Mouse (Mus musculus): ENCODE measurements around the gene Nufip1. TPM values are rescaled to one million over a fixed set of nuclear protein-coding genes. Genes with fewer than 3 reads are reported as not detected.

Gene Nufip1
- 13.9 and 14.7 TPM in 2 replicates for polyA plus RNA-seq (2015; fragmentation: Nextera tagmentation; extraction: Ambion mirVana)

- H3K9me3 ChIP-seq: no peaks in the 10 kb centered on the region
- H3K4me3 ChIP-seq (replicated peaks): peak within 1 kb of the TSS; percentile 64
- peak within 1 kb of the TSS; percentile 70 for H3K9ac ChIP-seq
- H3K36me3 ChIP-seq: peaks cover 11% of the 10 kb centered on the region
- under 1% methylated on average over 69 of the region's 69 CpGs for WGBS
- ATAC-seq (ENCODE audit: insufficient read depth, low FRiP score, low read depth): peak; percentile 96
- H3K27ac ChIP-seq: peak within 1 kb of the TSS; percentile 77
- peak within 1 kb of the TSS; percentile 82 for H3K4me2 ChIP-seq
- H3K27me3 ChIP-seq (replicated peaks): no peaks in the 10 kb centered on the region
- peaks cover 8% of the 10 kb centered on the region for H3K4me1 ChIP-seq
These were observed at the start of gene Nufip1, which contains the start of gene Gpalpp1 for GRCm38 (mm10) chr14:76110396-76111221. TSS of gene Nufip1 (plus strand) at chr14:76110891. TSS of gene Gpalpp1 (minus strand) at chr14:76110760.

GRCm38 (mm10) chr14:76067237-76067636 is 43.5 kb upstream of the Nufip1 start:
- H3K4me3 ChIP-seq (replicated peaks): no peak overlapping the region
- H3K9ac ChIP-seq: no peak overlapping the region
- WGBS: 78% methylated on average over 1 of the region's 1 CpGs
- H3K9me3 ChIP-seq: no peaks in the 10 kb centered on the region
- ATAC-seq (ENCODE audit: insufficient read depth, low FRiP score, low read depth): no peak
- no peaks in the 10 kb centered on the region for H3K36me3 ChIP-seq
- H3K4me2 ChIP-seq: no peak overlapping the region
- H3K27me3 ChIP-seq (replicated peaks): no peaks in the 10 kb centered on the region
- H3K4me1 ChIP-seq: no peaks in the 10 kb centered on the region
- no peak overlapping the region for H3K27ac ChIP-seq

- no peaks in the 10 kb centered on the region for H3K36me3 ChIP-seq
- H3K4me2 ChIP-seq: no peak overlapping the region
- no peak overlapping the region for H3K4me3 ChIP-seq (replicated peaks)
- H3K27me3 ChIP-seq (replicated peaks): no peaks in the 10 kb centered on the region
- 55% methylated on average over 4 of the region's 4 CpGs for WGBS
- no peak overlapping the region for H3K27ac ChIP-seq
- no peak overlapping the region for H3K9ac ChIP-seq
- no peaks in the 10 kb centered on the region for H3K9me3 ChIP-seq
- no peak for ATAC-seq (ENCODE audit: insufficient read depth, low FRiP score, low read depth)
- no peaks in the 10 kb centered on the region for H3K4me1 ChIP-seq
These were observed 42.4 kb upstream of the Nufip1 start for GRCm38 (mm10) chr14:76068296-76068695.

GRCm38 (mm10) chr14:76069296-76069695 is 41.4 kb upstream of the Nufip1 start:
- Histone ChIP-seq H3K9me3 (no peaks in the 10 kb centered on the region), H3K36me3 (no peaks in the 10 kb centered on the region), H3K4me2 (no peak overlapping the region), H3K27ac (no peak overlapping the region), H3K27me3 (replicated peaks) (no peaks in the 10 kb centered on the region), H3K4me1 (no peaks in the 10 kb centered on the region), H3K9ac (no peak overlapping the region), H3K4me3 (replicated peaks) (no peak overlapping the region)
- 79% methylated on average over 4 of the region's 4 CpGs for WGBS
- no peak for ATAC-seq (ENCODE audit: insufficient read depth, low FRiP score, low read depth)

- H3K4me1 ChIP-seq: no peaks in the 10 kb centered on the region
- no peak for ATAC-seq (ENCODE audit: insufficient read depth, low FRiP score, low read depth)
- no peak overlapping the region for H3K4me3 ChIP-seq (replicated peaks)
- no peak overlapping the region for H3K27ac ChIP-seq
- H3K27me3 ChIP-seq (replicated peaks): no peaks in the 10 kb centered on the region
- no peak overlapping the region for H3K4me2 ChIP-seq
- no peaks in the 10 kb centered on the region for H3K36me3 ChIP-seq
- H3K9ac ChIP-seq: no peak overlapping the region
- no peaks in the 10 kb centered on the region for H3K9me3 ChIP-seq
- 56% methylated on average over 2 of the region's 2 CpGs for WGBS
These were observed 38.1 kb upstream of the Nufip1 start for GRCm38 (mm10) chr14:76072626-76073025.

GRCm38 (mm10) chr14:76074206-76074605 is 36.5 kb upstream of the Nufip1 start:
- Histone ChIP-seq H3K9me3 (no peaks in the 10 kb centered on the region), H3K27me3 (replicated peaks) (no peaks in the 10 kb centered on the region), H3K4me1 (no peaks in the 10 kb centered on the region), H3K36me3 (no peaks in the 10 kb centered on the region), H3K4me3 (replicated peaks) (no peak overlapping the region), H3K4me2 (no peak overlapping the region), H3K27ac (no peak overlapping the region), H3K9ac (no peak overlapping the region)
- WGBS: 84% methylated on average over 1 of the region's 1 CpGs
- ATAC-seq (ENCODE audit: insufficient read depth, low FRiP score, low read depth): no peak

GRCm38 (mm10) chr14:76075721-76076120 is 35.0 kb upstream of the Nufip1 start:
- WGBS: 54% methylated on average over 4 of the region's 4 CpGs

GRCm38 (mm10) chr14:76076602-76077001 is 34.1 kb upstream of the Nufip1 start:
- Histone ChIP-seq H3K9ac (no peak overlapping the region), H3K4me3 (replicated peaks) (no peak overlapping the region), H3K9me3 (no peaks in the 10 kb centered on the region), H3K27ac (no peak overlapping the region), H3K27me3 (replicated peaks) (no peaks in the 10 kb centered on the region), H3K36me3 (no peaks in the 10 kb centered on the region), H3K4me2 (no peak overlapping the region), H3K4me1 (no peaks in the 10 kb centered on the region)
- WGBS: 63% methylated on average over 4 of the region's 4 CpGs
- no peak for ATAC-seq (ENCODE audit: insufficient read depth, low FRiP score, low read depth)

More at GRCm38 (mm10) chr14:76075721-76076120, 35.0 kb upstream of the Nufip1 start:
- H3K4me3 ChIP-seq (replicated peaks): no peak overlapping the region
- no peak overlapping the region for H3K4me2 ChIP-seq
- no peak overlapping the region for H3K9ac ChIP-seq
- no peaks in the 10 kb centered on the region for H3K27me3 ChIP-seq (replicated peaks)
- H3K9me3 ChIP-seq: no peaks in the 10 kb centered on the region
- H3K36me3 ChIP-seq: no peaks in the 10 kb centered on the region
- ATAC-seq (ENCODE audit: insufficient read depth, low FRiP score, low read depth): no peak
- no peak overlapping the region for H3K27ac ChIP-seq
- H3K4me1 ChIP-seq: no peaks in the 10 kb centered on the region

- Histone ChIP-seq H3K4me3 (replicated peaks) (no peak overlapping the region), H3K9ac (no peak overlapping the region), H3K4me1 (no peaks in the 10 kb centered on the region), H3K4me2 (no peak overlapping the region), H3K36me3 (no peaks in the 10 kb centered on the region), H3K27ac (no peak overlapping the region), H3K9me3 (no peaks in the 10 kb centered on the region), H3K27me3 (replicated peaks) (no peaks in the 10 kb centered on the region)
- 45% methylated on average over 9 of the region's 9 CpGs for WGBS
- ATAC-seq (ENCODE audit: insufficient read depth, low FRiP score, low read depth): no peak
These were observed 33.6 kb upstream of the Nufip1 start for GRCm38 (mm10) chr14:76077088-76077491.

GRCm38 (mm10) chr14:76081451-76081850 is 29.2 kb upstream of the Nufip1 start:
- no peak overlapping the region for H3K4me2 ChIP-seq
- H3K27ac ChIP-seq: no peak overlapping the region
- H3K36me3 ChIP-seq: no peaks in the 10 kb centered on the region
- no peaks in the 10 kb centered on the region for H3K9me3 ChIP-seq
- no peak for ATAC-seq (ENCODE audit: insufficient read depth, low FRiP score, low read depth)
- H3K9ac ChIP-seq: no peak overlapping the region
- H3K27me3 ChIP-seq (replicated peaks): no peaks in the 10 kb centered on the region
- no peaks in the 10 kb centered on the region for H3K4me1 ChIP-seq
- 57% methylated on average over 11 of the region's 11 CpGs for WGBS
- no peak overlapping the region for H3K4me3 ChIP-seq (replicated peaks)

GRCm38 (mm10) chr14:76082086-76082636 is 28.5 kb upstream of the Nufip1 start:
- Histone ChIP-seq H3K4me3 (replicated peaks) (no peak overlapping the region), H3K4me2 (no peak overlapping the region), H3K36me3 (no peaks in the 10 kb centered on the region), H3K27ac (no peak overlapping the region), H3K27me3 (replicated peaks) (no peaks in the 10 kb centered on the region), H3K9me3 (no peaks in the 10 kb centered on the region), H3K9ac (no peak overlapping the region), H3K4me1 (no peaks in the 10 kb centered on the region)
- WGBS: 83% methylated on average over 13 of the region's 13 CpGs
- ATAC-seq (ENCODE audit: insufficient read depth, low FRiP score, low read depth): no peak

- Histone ChIP-seq H3K27me3 (replicated peaks) (no peaks in the 10 kb centered on the region), H3K36me3 (no peaks in the 10 kb centered on the region; the same call in 1 of the 2 replicates), H3K4me3 (replicated peaks) (no peak overlapping the region), H3K9me3 (no peaks in the 10 kb centered on the region), H3K4me1 (no peaks in the 10 kb centered on the region), H3K9ac (no peak overlapping the region), H3K4me2 (no peak overlapping the region), H3K27ac (no peak overlapping the region)
- ATAC-seq (ENCODE audit: insufficient read depth, low FRiP score, low read depth): no peak
- 76% methylated on average over 3 of the region's 3 CpGs for WGBS
These were observed 26.5 kb upstream of the Nufip1 start for GRCm38 (mm10) chr14:76084188-76084587.
